7 mouse cellular contexts compared by ENCODE assay signal in genomic region chr5:129586471-129586870, GRCm38 (mm10). TPM values are rescaled to one million over a fixed set of nuclear protein-coding genes. Genes with fewer than 3 reads are reported as not detected.
DNase-seq lines count a peak whose midpoint lies in the region; ATAC-seq and TF ChIP-seq lines count a peak whose summit lies in the region.

No protein-coding gene starts in this region.

- peaks cover 40% of the 10 kb centered on the region for H3K27me3 ChIP-seq in lung, embryonic 14.5 days (ENCODE audit: insufficient read depth, low read length)
- peaks cover 20% of the 10 kb centered on the region for H3K27me3 ChIP-seq in forebrain, embryonic 13.5 days
- peaks cover 65% of the 10 kb centered on the region for H3K27me3 ChIP-seq in limb, embryonic 12.5 days

- H3K36me3 ChIP-seq in lung, embryonic 14.5 days (ENCODE audit: insufficient read depth): no peaks in the 10 kb centered on the region
- no peaks in the 10 kb centered on the region for H3K36me3 ChIP-seq in forebrain, embryonic 13.5 days (ENCODE audit: poor library complexity, severe bottlenecking)
- H3K36me3 ChIP-seq in limb, embryonic 12.5 days: no peaks in the 10 kb centered on the region

- no peak for DNase-seq in lung, embryonic 14.5 days
- no peak for DNase-seq in lung, postnatal 25 days (ENCODE audit: low spot score)
- no peak for DNase-seq in right cerebral cortex, adult 2 months (ENCODE audit: low spot score in 2 of 2)
- no peak for DNase-seq in frontal cortex, postnatal 25 days (ENCODE audit: low spot score in 2 of 2)

- no peak for ATAC-seq in lung, embryonic 14.5 days (ENCODE audit: insufficient read depth)
- no peak; the same call in 1 of the 2 replicates for ATAC-seq in forebrain, embryonic 13.5 days
- no peak for ATAC-seq in limb, embryonic 12.5 days (ENCODE audit: insufficient number of reproducible peaks, insufficient read depth, low FRiP score, low TSS enrichment, low read depth)

- peak overlapping the region; percentile 100 for H3K4me2 ChIP-seq in lung, embryonic 14.5 days
- peak overlapping the region; percentile 97 for H3K4me2 ChIP-seq in forebrain, embryonic 13.5 days
- H3K4me2 ChIP-seq in limb, embryonic 12.5 days: peak overlapping the region; percentile 100

- no peak for TF ChIP-seq POLR2A in olfactory bulb, adult 2 months (IDR thresholded peaks at IDR 0.05; ENCODE audit: insufficient read depth, low read depth, low read length)

- TF ChIP-seq CTCF in lung, embryonic 14.5 days (IDR thresholded peaks at IDR 0.05; ENCODE audit: low read depth): no peak
- no peak for TF ChIP-seq CTCF in olfactory bulb, adult 2 months (IDR thresholded peaks at IDR 0.05; ENCODE audit: insufficient read depth, low read depth, low read length)

- peak overlapping the region; percentile 29; the same call in 1 of the 2 replicates for H3K9ac ChIP-seq in lung, embryonic 14.5 days
- H3K9ac ChIP-seq in forebrain, embryonic 13.5 days: peak overlapping the region; percentile 70
- peak overlapping the region; percentile 46; the same call in 1 of the 2 replicates for H3K9ac ChIP-seq in limb, embryonic 12.5 days (replicated peaks)

- H3K4me3 ChIP-seq in lung, embryonic 14.5 days (ENCODE audit: low read depth, low read length): peak overlapping the region; percentile 69
- H3K4me3 ChIP-seq in forebrain, embryonic 13.5 days: peak overlapping the region; percentile 79
- H3K4me3 ChIP-seq in limb, embryonic 12.5 days (replicated peaks): peak overlapping the region; percentile 71
- peak overlapping the region; percentile 14; the same call in 1 of the 2 replicates for H3K4me3 ChIP-seq in olfactory bulb, adult 2 months (ENCODE audit: insufficient read depth, low read depth, low read length)

- no peak overlapping the region for H3K27ac ChIP-seq in lung, embryonic 14.5 days (ENCODE audit: low read depth)
- H3K27ac ChIP-seq in forebrain, embryonic 13.5 days: peak overlapping the region; percentile 79
- no peak overlapping the region for H3K27ac ChIP-seq in limb, embryonic 12.5 days
- H3K27ac ChIP-seq in olfactory bulb, adult 2 months (ENCODE audit: insufficient read depth, low read depth, low read length): no peak overlapping the region

- WGBS in lung, embryonic 14.5 days: 45% methylated on average over 13 of the region's 13 CpGs
- 34% methylated on average over 13 of the region's 13 CpGs for WGBS in forebrain, embryonic 13.5 days
- WGBS in limb, embryonic 12.5 days: 53% methylated on average over 13 of the region's 13 CpGs
- WGBS in olfactory bulb, adult 2 months: 40% methylated on average over 13 of the region's 13 CpGs

- no peaks in the 10 kb centered on the region for H3K4me1 ChIP-seq in lung, embryonic 14.5 days (ENCODE audit: insufficient read depth)
- H3K4me1 ChIP-seq in forebrain, embryonic 13.5 days: peaks cover 50% of the 10 kb centered on the region
- H3K4me1 ChIP-seq in limb, embryonic 12.5 days (replicated peaks): peaks cover 23% of the 10 kb centered on the region
- peaks cover 23% of the 10 kb centered on the region for H3K4me1 ChIP-seq in olfactory bulb, adult 2 months (ENCODE audit: control insufficient read depth, insufficient read depth, low read length)

- no peaks in the 10 kb centered on the region for H3K9me3 ChIP-seq in lung, embryonic 14.5 days (ENCODE audit: low read depth, low read length)
- no peaks in the 10 kb centered on the region for H3K9me3 ChIP-seq in forebrain, embryonic 13.5 days (replicated peaks)
- no peaks in the 10 kb centered on the region for H3K9me3 ChIP-seq in limb, embryonic 12.5 days

RNA-seq across cellular contexts. Expression of gene Mmp17, which starts 2.5 kb away (rescaled TPM):
- polyA plus RNA-seq in lung, embryonic 14.5 days (2014; fragmentation: Nextera tagmentation; extraction: Ambion mirVana): 1.4 and 1.5 TPM in 2 replicates
- polyA plus RNA-seq in forebrain, embryonic 13.5 days (2015; fragmentation: Nextera tagmentation; extraction: Ambion mirVana): 8.6 and 10.5 TPM in 2 replicates
- 2.1 and 2.5 TPM in 2 replicates for polyA plus RNA-seq in limb, embryonic 12.5 days (2016; fragmentation: Nextera tagmentation; extraction: Ambion mirVana)
- polyA plus RNA-seq in olfactory bulb, adult 2 months (2012; ENCODE audit: insufficient read depth, insufficient read length, low replicate concordance, missing spikeins): not detected in 2 replicates

Comparison
In these comparisons a context has a peak if more than half of its experiments do, and no peak if none do; other contexts are left out.
1. H3K4me3 ChIP-seq: peak in every context shown above with its lines; median percentile 79 in forebrain, embryonic 13.5 days; 71 in limb, embryonic 12.5 days; 69 in lung, embryonic 14.5 days; 14 in olfactory bulb, adult 2 months.